Mouse (Mus musculus) liver, embryonic 14.5 days (tissue): ENCODE data around the gene Zfp612.
A peak's percentile ranks its signal among the peaks of the same experiment; 100 is the strongest.

Experiments
- CTCF ChIP-seq: IDR thresholded peaks from 2 replicates; pipeline ENCODE4 v1.5.1; 2016; ENCODE audit warnings: antibody characterized with exemption, low read depth, control low read depth
- EP300 ChIP-seq: IDR thresholded peaks from 2 replicates; pipeline ENCODE4 v1.6.1; 2016; ENCODE audit warnings: antibody characterized with exemption, low read depth

DNA sequence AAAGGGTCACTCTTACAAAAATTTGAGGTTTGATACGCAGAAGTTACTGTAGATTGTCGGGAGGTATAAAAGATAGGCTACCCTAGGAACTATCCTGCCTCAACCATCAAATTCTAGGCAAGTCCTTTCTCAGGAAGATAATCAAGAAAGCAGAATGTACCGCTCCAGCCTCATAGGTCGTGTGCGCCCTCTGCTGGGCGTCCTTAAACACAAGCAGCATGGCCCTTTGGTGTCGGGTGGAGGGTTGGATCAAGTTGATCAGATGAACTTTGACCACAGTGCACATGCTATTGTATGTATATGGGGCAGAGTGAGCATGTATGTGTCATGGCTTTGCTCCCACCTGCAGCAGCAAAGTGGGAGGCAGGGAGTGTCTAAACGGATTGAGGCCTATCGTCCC is 7.9 kb upstream of the Zfp612 start:
- TF ChIP-seq CTCF (peak; percentile 90), EP300 (no peak)
